Mouse (Mus musculus) ES-Bruce4 (cell line): ENCODE measurements around the gene Rd3l.

Experiments used
- CTCF ChIP-seq: IDR thresholded peaks from one replicate; pipeline ENCODE4 v1.8.1; 2011; ENCODE audit warnings: low read depth, low read length
- POLR2A ChIP-seq: IDR thresholded peaks from one replicate; pipeline ENCODE4 v1.8.1; 2011; ENCODE audit warnings: low read length; ENCODE audit not compliant: insufficient read depth

GRCm38 (mm10) chr12:111980887-111981367 is at the start of gene Rd3l:
- TF ChIP-seq POLR2A (no peak), CTCF (no peak)
